Comparison of ENCODE assay signal across 21 mouse cellular contexts in the genomic region with DNA sequence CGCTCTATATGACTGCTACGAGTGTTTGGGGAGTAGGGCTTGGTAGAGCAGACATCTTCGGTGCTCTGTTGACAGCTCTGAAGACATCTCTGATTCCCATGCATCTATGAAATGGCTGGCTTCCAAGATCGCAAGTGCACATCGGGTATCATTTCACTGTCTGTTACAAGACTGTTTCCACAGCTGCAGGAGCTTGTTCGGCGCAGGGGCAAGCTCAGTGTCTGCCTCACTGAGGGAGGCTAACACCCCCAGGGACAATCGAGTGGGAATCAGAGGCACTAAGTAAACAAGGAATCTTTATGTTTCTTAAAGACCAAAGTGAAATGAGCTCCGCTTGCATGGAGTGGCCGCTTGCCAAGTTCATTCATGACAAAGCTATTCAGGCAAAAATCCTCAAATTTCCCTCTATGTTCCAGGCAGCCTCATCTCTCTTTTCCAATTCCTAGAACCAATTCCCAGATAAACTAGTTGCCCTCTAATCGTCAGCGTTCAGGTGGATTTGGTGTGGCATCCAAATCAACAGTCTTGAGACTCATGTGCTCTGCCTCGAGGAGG. TPM values are rescaled to one million over a fixed set of nuclear protein-coding genes. Genes with fewer than 3 reads are reported as not detected.
A peak's percentile ranks its signal among the peaks of the same experiment; 100 is the strongest.
DNase-seq lines count a peak whose midpoint lies in the region; ATAC-seq and TF ChIP-seq lines count a peak whose summit lies in the region.
"Had no signal": no experiment of that assay in that cellular context is flagged by ENCODE, and none has a peak within 500 bp of the region (broad histone marks: within the 10 kb centered on the region; RNA-seq: fewer than 3 reads in every experiment).

No protein-coding gene starts in this region.

- 56% methylated on average over 13 of the region's 13 CpGs for WGBS in forebrain, embryonic 14.5 days
- WGBS in forebrain, embryonic 11.5 days = 84% methylated on average over 13 of the region's 13 CpGs
- 46% methylated on average over 13 of the region's 13 CpGs for WGBS in kidney, postnatal 0 days
- WGBS in midbrain, postnatal 0 days = 67% methylated on average over 13 of the region's 13 CpGs
- WGBS in midbrain, embryonic 16.5 days = 75% methylated on average over 13 of the region's 13 CpGs
- WGBS in stomach, embryonic 16.5 days = 42% methylated on average over 13 of the region's 13 CpGs

- H3K9me3 ChIP-seq in forebrain, embryonic 14.5 days (replicated peaks; ENCODE audit: control insufficient read depth, low read length) = no peaks in the 10 kb centered on the region
- H3K9me3 ChIP-seq in forebrain, embryonic 11.5 days (ENCODE audit: control insufficient read depth, low read length) = no peaks in the 10 kb centered on the region
- no peaks in the 10 kb centered on the region for H3K9me3 ChIP-seq in kidney, postnatal 0 days (replicated peaks; ENCODE audit: low read length)
- no peaks in the 10 kb centered on the region for H3K9me3 ChIP-seq in midbrain, postnatal 0 days (ENCODE audit: low read length)
- no peaks in the 10 kb centered on the region for H3K9me3 ChIP-seq in midbrain, embryonic 16.5 days (replicated peaks; ENCODE audit: control insufficient read depth, low read length, poor library complexity, severe bottlenecking)
- no peaks in the 10 kb centered on the region for H3K9me3 ChIP-seq in stomach, embryonic 16.5 days (replicated peaks; ENCODE audit: control insufficient read depth, low read length)
- H3K9me3 ChIP-seq: kidney, embryonic 15.5 days; midbrain, embryonic 12.5 days had no signal

- H3K4me1 ChIP-seq in forebrain, embryonic 14.5 days (ENCODE audit: control insufficient read depth, insufficient read depth, low read length) = no peaks in the 10 kb centered on the region
- no peaks in the 10 kb centered on the region for H3K4me1 ChIP-seq in forebrain, embryonic 11.5 days (replicated peaks; ENCODE audit: control insufficient read depth, insufficient read depth, low read length)
- no peaks in the 10 kb centered on the region for H3K4me1 ChIP-seq in kidney, postnatal 0 days (replicated peaks; ENCODE audit: insufficient read depth, low read length)
- H3K4me1 ChIP-seq in midbrain, postnatal 0 days (ENCODE audit: insufficient read depth, low read length) = no peaks in the 10 kb centered on the region
- no peaks in the 10 kb centered on the region for H3K4me1 ChIP-seq in midbrain, embryonic 16.5 days (ENCODE audit: control insufficient read depth, insufficient read depth, low read length)
- 0 out of 2 replicates have a peak, but pooled peaks cover 8% of the 10 kb centered on the region for H3K4me1 ChIP-seq in stomach, embryonic 16.5 days (ENCODE audit: control insufficient read depth, insufficient read depth, low read length)
- H3K4me1 ChIP-seq: heart, embryonic 12.5 days had no signal

- no peak overlapping the region for H3K27ac ChIP-seq in forebrain, embryonic 14.5 days (ENCODE audit: low read depth, low read length)
- H3K27ac ChIP-seq in forebrain, embryonic 11.5 days (ENCODE audit: low read depth, low read length) = no peak overlapping the region
- no peak overlapping the region for H3K27ac ChIP-seq in kidney, postnatal 0 days
- H3K27ac ChIP-seq in midbrain, postnatal 0 days (ENCODE audit: low read depth, low read length) = no peak overlapping the region
- no peak overlapping the region for H3K27ac ChIP-seq in midbrain, embryonic 16.5 days (ENCODE audit: low read length)
- no peak overlapping the region for H3K27ac ChIP-seq in stomach, embryonic 16.5 days (ENCODE audit: low read length)
- H3K27ac ChIP-seq: kidney, embryonic 15.5 days; layer of hippocampus, adult 2 months; midbrain, embryonic 12.5 days had no signal

- no peaks in the 10 kb centered on the region for H3K36me3 ChIP-seq in forebrain, embryonic 14.5 days (ENCODE audit: control insufficient read depth, insufficient read depth, low read length)
- H3K36me3 ChIP-seq in forebrain, embryonic 11.5 days (ENCODE audit: control insufficient read depth, insufficient read depth, low read length) = no peaks in the 10 kb centered on the region
- H3K36me3 ChIP-seq in kidney, postnatal 0 days (ENCODE audit: insufficient read depth, low read length) = no peaks in the 10 kb centered on the region
- H3K36me3 ChIP-seq in midbrain, postnatal 0 days (ENCODE audit: insufficient read depth, low read length) = no peaks in the 10 kb centered on the region
- H3K36me3 ChIP-seq in midbrain, embryonic 16.5 days (ENCODE audit: control insufficient read depth, insufficient read depth, low read length) = no peaks in the 10 kb centered on the region
- no peaks in the 10 kb centered on the region for H3K36me3 ChIP-seq in stomach, embryonic 16.5 days (ENCODE audit: control insufficient read depth, insufficient read depth, low read length)
- H3K36me3 ChIP-seq: heart, embryonic 12.5 days; kidney, embryonic 15.5 days; midbrain, embryonic 12.5 days had no signal

- H3K4me3 ChIP-seq in forebrain, embryonic 14.5 days (ENCODE audit: low read depth, low read length) = no peak overlapping the region
- no peak overlapping the region for H3K4me3 ChIP-seq in forebrain, embryonic 11.5 days (ENCODE audit: low read depth, low read length)
- no peak overlapping the region for H3K4me3 ChIP-seq in kidney, postnatal 0 days (replicated peaks; ENCODE audit: low read depth, low read length)
- no peak overlapping the region for H3K4me3 ChIP-seq in midbrain, postnatal 0 days (ENCODE audit: low read depth, low read length)
- no peak overlapping the region for H3K4me3 ChIP-seq in midbrain, embryonic 16.5 days (ENCODE audit: low read depth, low read length)
- no peak overlapping the region for H3K4me3 ChIP-seq in stomach, embryonic 16.5 days (replicated peaks; ENCODE audit: low read length)
- H3K4me3 ChIP-seq: heart, embryonic 12.5 days; kidney, embryonic 15.5 days; layer of hippocampus, adult 2 months; midbrain, embryonic 12.5 days had no signal

- peak; percentile 55 for DNase-seq in forebrain, embryonic 14.5 days (ENCODE audit: low spot score)
- no peak for DNase-seq in forebrain, embryonic 11.5 days (ENCODE audit: low spot score)
- DNase-seq in kidney, postnatal 0 days (ENCODE audit: low spot score) = peak; percentile 27
- no peak for DNase-seq in kidney, postnatal 25 days
- DNase-seq in midbrain, postnatal 0 days (ENCODE audit: low spot score) = peak; percentile 12
- no peak for DNase-seq in urinary bladder, adult 2 months (ENCODE audit: low spot score)
- DNase-seq: adrenal gland, postnatal 10 days; B cell, adult 2 months; cerebellum, adult 9-11 months; heart, postnatal 36 days; liver; lung, postnatal 10 days had no signal

- no peak for ATAC-seq in forebrain, embryonic 14.5 days
- ATAC-seq in forebrain, embryonic 11.5 days (replicated peaks; ENCODE audit: low FRiP score) = no peak
- no peak for ATAC-seq in kidney, postnatal 0 days (replicated peaks; ENCODE audit: low FRiP score, low read depth)
- no peak for ATAC-seq in midbrain, postnatal 0 days (ENCODE audit: low FRiP score)
- no peak for ATAC-seq in midbrain, embryonic 16.5 days
- ATAC-seq in stomach, embryonic 16.5 days (ENCODE audit: insufficient read depth, low FRiP score) = no peak

- TF ChIP-seq CTCF in kidney, postnatal 0 days (IDR thresholded peaks at IDR 0.05; ENCODE audit: low read depth) = no peak
- TF ChIP-seq CTCF in midbrain, postnatal 0 days (IDR thresholded peaks at IDR 0.05) = no peak

- no peak overlapping the region for H3K9ac ChIP-seq in forebrain, embryonic 14.5 days (ENCODE audit: low read length)
- H3K9ac ChIP-seq in forebrain, embryonic 11.5 days (ENCODE audit: low read length) = no peak overlapping the region
- H3K9ac ChIP-seq in kidney, postnatal 0 days (ENCODE audit: low read depth, low read length) = no peak overlapping the region
- H3K9ac ChIP-seq in midbrain, postnatal 0 days (replicated peaks; ENCODE audit: low read length, poor library complexity, severe bottlenecking) = no peak overlapping the region
- H3K9ac ChIP-seq in midbrain, embryonic 16.5 days (ENCODE audit: low read depth, low read length) = no peak overlapping the region
- no peak overlapping the region for H3K9ac ChIP-seq in stomach, embryonic 16.5 days (ENCODE audit: low read length)
- H3K9ac ChIP-seq: heart, embryonic 12.5 days; kidney, embryonic 15.5 days; midbrain, embryonic 12.5 days had no signal

- no peak overlapping the region for H3K4me2 ChIP-seq in forebrain, embryonic 14.5 days (ENCODE audit: low read length)
- no peak overlapping the region for H3K4me2 ChIP-seq in forebrain, embryonic 11.5 days (ENCODE audit: low read depth, low read length, severe bottlenecking)
- H3K4me2 ChIP-seq in kidney, postnatal 0 days (ENCODE audit: low read length) = no peak overlapping the region
- no peak overlapping the region for H3K4me2 ChIP-seq in midbrain, postnatal 0 days (ENCODE audit: low read depth, low read length, poor library complexity, severe bottlenecking)
- no peak overlapping the region for H3K4me2 ChIP-seq in midbrain, embryonic 16.5 days (ENCODE audit: low read length)
- H3K4me2 ChIP-seq in stomach, embryonic 16.5 days (ENCODE audit: low read depth, low read length) = 0 out of 2 replicates have a peak overlapping the region, but pooled peaks have one; percentile 0
- H3K4me2 ChIP-seq: heart, embryonic 12.5 days; kidney, embryonic 15.5 days; midbrain, embryonic 12.5 days had no signal

- H3K27me3 ChIP-seq in forebrain, embryonic 14.5 days (replicated peaks; ENCODE audit: control insufficient read depth, insufficient read depth, low read length) = no peaks in the 10 kb centered on the region
- H3K27me3 ChIP-seq in forebrain, embryonic 11.5 days (ENCODE audit: control insufficient read depth, insufficient read depth, low read length) = no peaks in the 10 kb centered on the region
- H3K27me3 ChIP-seq in kidney, postnatal 0 days (ENCODE audit: insufficient read depth, low read length) = no peaks in the 10 kb centered on the region
- H3K27me3 ChIP-seq in midbrain, postnatal 0 days (ENCODE audit: insufficient read depth, low read length) = no peaks in the 10 kb centered on the region
- H3K27me3 ChIP-seq in midbrain, embryonic 16.5 days (ENCODE audit: control insufficient read depth, insufficient read depth, low read depth, low read length) = no peaks in the 10 kb centered on the region
- H3K27me3 ChIP-seq in stomach, embryonic 16.5 days (ENCODE audit: control insufficient read depth, insufficient read depth, low read length) = no peaks in the 10 kb centered on the region
- H3K27me3 ChIP-seq: heart, embryonic 12.5 days; kidney, embryonic 15.5 days; midbrain, embryonic 12.5 days had no signal

RNA-seq across cellular contexts. Expression of gene Mob3b, which starts 12.4 kb away (rescaled TPM):
- 4.6 and 6.3 TPM in 2 replicates for polyA plus RNA-seq in forebrain, embryonic 14.5 days (2014; fragmentation: Nextera tagmentation; extraction: Ambion mirVana)
- polyA plus RNA-seq in forebrain, embryonic 11.5 days (2014; fragmentation: Nextera tagmentation; extraction: Ambion mirVana) = 18.9 and 20.0 TPM in 2 replicates
- polyA plus RNA-seq in kidney, postnatal 0 days (2015; fragmentation: Nextera tagmentation; extraction: Ambion mirVana) = 13.1 and 13.7 TPM in 2 replicates
- total RNA-seq in midbrain, postnatal 0 days (2014; rRNA removed) = 0.77 and 1.3 TPM in 2 replicates
- 1.6 and 1.8 TPM in 2 replicates for polyA plus RNA-seq in midbrain, postnatal 0 days (2015; fragmentation: Nextera tagmentation; extraction: Ambion mirVana)
- 2.8 and 3.9 TPM in 2 replicates for polyA plus RNA-seq in midbrain, embryonic 16.5 days (2015; fragmentation: Nextera tagmentation; extraction: Ambion mirVana)
- polyA plus RNA-seq in stomach, embryonic 16.5 days (2015; fragmentation: Nextera tagmentation; extraction: Ambion mirVana) = 24.3 and 26.8 TPM in 2 replicates
- 4.1 and 4.2 TPM in 2 replicates for polyA plus RNA-seq in urinary bladder, adult 2 months (2012; rRNA removed)

RNA-seq across cellular contexts. Expression of gene Ifnk, which starts 17.8 kb away (rescaled TPM):
- polyA plus RNA-seq in forebrain, embryonic 14.5 days (2014; fragmentation: Nextera tagmentation; extraction: Ambion mirVana) = 0.38 TPM in 1 of 2 replicates, not detected in the other
- polyA plus RNA-seq in forebrain, embryonic 11.5 days (2014; fragmentation: Nextera tagmentation; extraction: Ambion mirVana) = 0.56 TPM in 1 of 2 replicates, not detected in the other
- polyA plus RNA-seq in kidney, postnatal 0 days (2015; fragmentation: Nextera tagmentation; extraction: Ambion mirVana) = not detected in 2 replicates
- total RNA-seq in midbrain, postnatal 0 days (2014; rRNA removed) = not detected in 2 replicates
- not detected in 2 replicates for polyA plus RNA-seq in midbrain, postnatal 0 days (2015; fragmentation: Nextera tagmentation; extraction: Ambion mirVana)
- 0.27 TPM in 1 of 2 replicates, not detected in the other for polyA plus RNA-seq in midbrain, embryonic 16.5 days (2015; fragmentation: Nextera tagmentation; extraction: Ambion mirVana)
- polyA plus RNA-seq in stomach, embryonic 16.5 days (2015; fragmentation: Nextera tagmentation; extraction: Ambion mirVana) = 0.30 and 0.34 TPM in 2 replicates
- polyA plus RNA-seq in urinary bladder, adult 2 months (2012; rRNA removed) = not detected in 2 replicates
- total RNA-seq: adrenal gland, postnatal 10 days; heart, postnatal 36 days; layer of hippocampus, adult 2 months; left cerebral cortex, adult 18-20 months had no signal
- polyA plus RNA-seq: frontal cortex, adult 2 months; gonadal fat pad, adult 2 months; heart, embryonic 12.5 days; kidney, embryonic 15.5 days had no signal

RNA-seq across cellular contexts. Expression of gene C9orf72, which starts 56.3 kb away (rescaled TPM):
- polyA plus RNA-seq in forebrain, embryonic 14.5 days (2014; fragmentation: Nextera tagmentation; extraction: Ambion mirVana) = 51.4 and 57.8 TPM in 2 replicates
- polyA plus RNA-seq in forebrain, embryonic 11.5 days (2014; fragmentation: Nextera tagmentation; extraction: Ambion mirVana) = 25.4 and 25.7 TPM in 2 replicates
- polyA plus RNA-seq in kidney, postnatal 0 days (2015; fragmentation: Nextera tagmentation; extraction: Ambion mirVana) = 9.5 and 10.1 TPM in 2 replicates
- total RNA-seq in midbrain, postnatal 0 days (2014; rRNA removed) = 54.4 and 65.9 TPM in 2 replicates
- polyA plus RNA-seq in midbrain, postnatal 0 days (2015; fragmentation: Nextera tagmentation; extraction: Ambion mirVana) = 49.7 and 51.7 TPM in 2 replicates
- 48.0 and 55.5 TPM in 2 replicates for polyA plus RNA-seq in midbrain, embryonic 16.5 days (2015; fragmentation: Nextera tagmentation; extraction: Ambion mirVana)
- polyA plus RNA-seq in stomach, embryonic 16.5 days (2015; fragmentation: Nextera tagmentation; extraction: Ambion mirVana) = 12.9 and 14.3 TPM in 2 replicates
- 14.7 and 15.9 TPM in 2 replicates for polyA plus RNA-seq in urinary bladder, adult 2 months (2012; rRNA removed)

Comparison
In these comparisons a context has a peak if more than half of its experiments do, and no peak if none do; other contexts are left out.
1. DNase-seq: peak in forebrain, embryonic 14.5 days (single experiment), kidney, postnatal 0 days (single experiment) and midbrain, postnatal 0 days (single experiment); none in forebrain, embryonic 11.5 days (single experiment), kidney, postnatal 25 days (0 of 2) and urinary bladder, adult 2 months (single experiment).